Mouse (Mus musculus): Measurements from ENCODE around the gene Zdhhc22.

Gene Zdhhc22

DNA sequence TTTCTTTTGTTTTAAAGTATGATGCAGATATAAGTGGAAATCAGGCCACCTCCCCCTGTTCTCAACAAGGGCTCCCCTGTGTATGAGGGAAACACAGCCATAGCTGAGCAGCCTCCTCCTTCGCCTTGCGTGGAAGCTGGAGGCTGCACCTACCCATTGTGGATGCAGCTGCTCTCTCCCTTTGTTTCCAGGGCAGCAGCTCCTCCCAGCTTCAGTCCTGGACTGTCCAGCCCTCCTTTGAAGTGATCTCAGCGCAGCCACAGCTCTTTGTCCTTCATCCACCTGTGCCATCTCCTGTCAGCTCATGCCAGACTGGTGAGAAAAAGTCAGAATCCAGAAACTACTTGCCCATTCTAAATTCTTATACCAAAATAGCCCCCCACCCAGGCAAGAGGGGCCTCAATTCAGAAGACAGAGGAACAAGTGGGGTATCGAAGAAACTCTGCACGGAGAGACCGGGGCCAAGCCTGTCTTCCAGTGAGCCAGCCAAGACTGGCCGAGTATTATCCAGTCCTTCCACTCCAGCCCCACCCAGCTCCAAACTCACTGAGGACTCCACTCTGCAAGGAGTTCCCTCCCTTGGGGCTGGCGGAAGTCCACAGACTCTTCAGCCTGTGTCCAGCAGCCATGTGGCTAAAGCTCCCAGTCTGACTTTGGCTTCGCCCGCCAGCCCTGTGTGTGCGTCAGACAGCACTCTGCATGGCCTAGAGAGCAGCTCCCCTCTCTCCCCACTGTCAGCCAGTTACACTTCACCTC lies 28.5 kb downstream of the Zdhhc22 start:
- DNase-seq (ENCODE audit: low read depth), result no peak

GRCm38 (mm10) chr12:86960791-86961335 lies 29.4 kb downstream of the Zdhhc22 start:
- no peak for DNase-seq (ENCODE audit: low read depth)

DNA sequence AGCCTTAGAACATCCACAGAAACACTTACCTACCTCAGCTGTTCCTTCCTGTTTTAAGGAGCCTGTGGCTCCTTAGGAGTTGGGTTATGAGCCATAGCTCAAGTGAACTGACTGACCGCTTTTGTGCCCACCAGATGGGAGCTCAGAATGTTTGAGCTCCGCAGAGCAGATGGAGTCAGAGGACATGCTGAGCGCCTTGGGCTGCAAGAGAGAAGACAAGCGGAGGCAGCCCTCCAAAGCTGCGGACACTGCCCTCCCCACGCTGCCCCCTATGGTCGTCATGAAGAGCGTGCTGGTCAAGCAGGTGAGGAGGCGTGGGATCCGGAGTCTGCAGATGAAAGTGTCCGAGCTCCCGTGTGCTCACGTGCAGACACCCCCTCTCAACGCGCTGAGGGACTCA lies 30.1 kb downstream of the Zdhhc22 start:
- no peak for DNase-seq (ENCODE audit: low read depth)

DNA sequence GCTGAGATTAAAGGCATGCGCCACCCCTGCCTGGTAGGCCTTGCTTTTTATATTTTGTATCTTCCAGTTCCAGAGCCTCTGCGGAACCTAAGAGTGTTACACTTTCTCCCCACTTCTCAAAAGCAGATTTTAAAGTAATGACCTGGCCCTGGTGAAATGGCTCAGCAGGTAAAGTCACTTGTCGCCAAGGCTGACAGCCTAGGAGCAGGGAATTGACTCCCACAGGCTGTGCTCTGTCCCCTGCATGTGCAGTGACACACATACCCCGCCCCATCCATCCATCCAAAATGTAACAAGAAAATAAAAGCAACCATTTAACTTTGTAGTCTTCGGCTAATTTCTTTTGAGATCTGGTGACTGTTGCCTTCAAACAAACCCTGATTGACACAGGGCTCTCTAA lies 30.6 kb downstream of the Zdhhc22 start:
- DNase-seq (ENCODE audit: low read depth), result no peak

- DNase-seq (ENCODE audit: low read depth), result no peak
Measured at GRCm38 (mm10) chr12:86958558-86958957, 31.7 kb downstream of the Zdhhc22 start.

- DNase-seq (ENCODE audit: low read depth), result no peak
Measured at GRCm38 (mm10) chr12:86955894-86956293, 34.3 kb downstream of the Zdhhc22 start.

DNA sequence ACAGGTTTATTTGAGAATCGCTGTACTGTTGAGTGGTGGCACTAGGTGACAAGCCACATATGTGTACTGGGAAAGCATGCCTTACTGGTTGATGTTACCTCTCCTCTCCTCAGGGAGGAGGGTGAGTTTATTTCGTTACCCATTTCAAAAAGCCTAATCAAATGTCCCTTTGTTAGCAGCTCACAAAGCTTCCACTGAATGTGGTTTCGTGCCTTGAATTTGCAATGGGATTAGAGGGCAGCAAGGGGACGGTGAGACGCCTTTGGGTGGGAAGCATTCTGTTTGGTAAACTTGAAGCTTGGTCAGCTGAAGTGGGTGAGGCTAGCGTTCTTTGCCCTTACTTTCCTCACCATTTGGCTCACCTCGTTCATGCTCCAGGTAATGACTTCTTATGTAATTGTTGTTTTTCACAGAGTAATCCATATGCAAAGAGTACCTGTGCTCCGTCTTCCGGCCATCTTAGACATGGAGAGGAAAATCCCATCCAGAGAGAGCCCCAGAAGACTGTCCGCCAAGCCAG lies 37.8 kb downstream of the Zdhhc22 start:
- DNase-seq (ENCODE audit: low read depth), result no peak

DNA sequence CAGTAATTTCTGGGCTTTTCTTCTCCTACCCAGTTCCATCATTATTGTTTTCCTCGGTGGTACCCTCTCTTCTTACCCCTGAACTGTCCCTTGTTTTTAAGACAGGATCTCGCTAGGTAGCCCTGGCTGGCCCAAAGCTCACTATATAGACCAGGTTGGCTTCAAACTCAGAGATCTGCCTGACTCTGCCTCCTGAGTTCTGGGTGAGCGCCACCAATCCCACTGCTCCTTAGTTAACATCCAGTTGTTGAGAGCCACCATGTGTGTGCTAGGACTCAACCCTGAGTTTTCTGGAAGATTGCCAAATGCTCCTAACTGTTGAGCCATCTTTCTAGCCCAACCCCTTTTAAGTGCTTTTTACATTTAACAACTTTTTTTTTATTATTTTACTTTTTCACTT lies 39.3 kb downstream of the Zdhhc22 start:
- no peak for DNase-seq (ENCODE audit: low read depth)

- DNase-seq (ENCODE audit: low read depth), result peak; percentile 36
Measured at GRCm38 (mm10) chr12:86950161-86950960, 39.9 kb downstream of the Zdhhc22 start.

DNA sequence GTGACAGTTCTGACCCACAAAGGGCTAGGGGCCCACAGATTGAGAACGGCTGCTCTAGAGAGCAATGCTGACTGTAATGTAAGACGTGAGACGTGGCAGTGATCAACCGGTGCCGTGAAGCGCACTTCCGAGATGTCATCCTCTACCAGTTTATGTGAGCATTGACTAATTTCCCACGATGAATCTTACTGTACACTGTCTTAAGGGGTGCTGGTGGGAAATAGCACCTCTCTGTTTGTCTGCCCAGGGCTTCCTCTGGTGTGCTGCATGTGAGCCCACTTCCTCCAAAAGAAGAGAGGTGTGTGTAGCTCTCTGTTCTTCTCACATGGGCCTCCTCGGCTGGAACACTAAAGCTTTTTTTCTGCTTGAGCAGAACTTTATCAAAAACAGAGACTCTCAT lies 40.7 kb downstream of the Zdhhc22 start:
- DNase-seq (ENCODE audit: low read depth), result no peak

GRCm38 (mm10) chr12:86948627-86949026 lies 41.6 kb downstream of the Zdhhc22 start:
- no peak for DNase-seq (ENCODE audit: low read depth)

DNA sequence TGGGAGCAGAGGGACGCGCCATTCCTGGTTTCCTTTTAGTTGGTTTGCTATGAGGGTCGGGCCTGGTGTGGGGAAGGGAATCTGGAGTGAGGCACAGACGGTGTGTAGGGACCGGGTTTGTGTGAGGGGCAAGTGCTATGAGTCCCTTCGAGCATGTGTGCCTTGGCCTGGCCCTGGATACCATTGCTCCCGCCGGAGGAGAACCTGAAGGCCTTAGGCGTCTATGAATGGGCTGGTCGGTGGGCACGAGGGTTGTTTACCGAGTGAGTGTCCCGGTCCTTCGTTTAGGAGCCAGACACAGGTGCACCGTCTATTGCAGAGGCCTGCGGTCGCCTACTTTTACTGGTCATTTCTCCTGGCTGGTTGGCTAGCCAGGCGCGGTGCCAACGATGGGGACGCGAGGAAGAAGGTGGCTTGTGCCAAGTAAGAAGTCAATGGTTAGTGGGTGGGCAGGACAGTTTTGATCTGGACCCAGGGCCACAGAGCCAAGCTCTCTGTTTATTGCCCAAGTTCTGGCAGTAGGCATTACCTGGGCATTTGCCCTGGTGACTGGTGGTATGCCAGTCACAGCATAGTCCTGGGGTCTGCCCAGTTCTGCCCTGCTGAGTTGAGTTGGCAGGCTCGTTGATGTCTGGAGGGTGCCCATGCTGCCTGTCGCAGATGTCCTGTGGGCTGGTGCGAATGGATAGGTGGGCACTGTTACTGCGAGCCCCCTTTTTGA lies 42.4 kb downstream of the Zdhhc22 start:
- DNase-seq (ENCODE audit: low read depth), result no peak

DNA sequence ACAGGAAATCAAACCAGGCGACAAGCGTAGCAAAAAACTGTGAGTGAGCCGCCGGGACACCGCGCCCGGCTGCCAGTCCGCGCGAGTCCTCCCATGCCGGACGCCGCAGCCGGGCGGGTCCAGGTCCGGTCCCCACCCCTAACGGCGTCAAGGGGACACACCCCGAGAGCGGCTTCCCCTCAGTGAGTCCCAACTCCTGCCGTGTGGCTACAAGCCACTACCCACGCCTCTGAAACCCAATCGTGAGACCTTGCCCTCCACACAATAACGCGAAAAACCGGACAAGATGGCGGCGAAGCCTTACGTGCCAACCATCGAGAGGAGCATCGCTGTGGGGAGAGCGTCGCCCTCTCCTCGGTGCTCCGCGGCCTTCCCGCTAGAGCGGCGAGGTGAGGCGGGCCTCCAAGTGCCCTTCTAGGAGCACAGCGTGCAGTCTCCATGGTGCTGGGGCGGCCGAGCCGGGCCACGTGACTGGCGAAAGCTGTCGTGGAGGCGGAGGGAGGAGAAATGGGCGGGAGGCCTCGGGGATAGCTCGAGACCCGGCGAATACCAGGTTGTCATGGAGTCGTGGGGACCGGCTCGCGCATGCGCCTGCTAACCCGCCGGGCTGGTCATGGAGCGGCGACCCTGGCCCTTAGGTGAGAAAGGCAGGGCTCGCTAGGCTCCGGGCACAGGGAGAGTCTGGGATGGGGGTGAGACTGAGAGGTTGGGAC lies 43.2 kb downstream of the Zdhhc22 start, which contains the start of gene Cipc:
TSS of gene Cipc (plus strand) at position 182 of the 713 bp plus-strand sequence.
- peak; percentile 93 for DNase-seq (ENCODE audit: low read depth)

DNA sequence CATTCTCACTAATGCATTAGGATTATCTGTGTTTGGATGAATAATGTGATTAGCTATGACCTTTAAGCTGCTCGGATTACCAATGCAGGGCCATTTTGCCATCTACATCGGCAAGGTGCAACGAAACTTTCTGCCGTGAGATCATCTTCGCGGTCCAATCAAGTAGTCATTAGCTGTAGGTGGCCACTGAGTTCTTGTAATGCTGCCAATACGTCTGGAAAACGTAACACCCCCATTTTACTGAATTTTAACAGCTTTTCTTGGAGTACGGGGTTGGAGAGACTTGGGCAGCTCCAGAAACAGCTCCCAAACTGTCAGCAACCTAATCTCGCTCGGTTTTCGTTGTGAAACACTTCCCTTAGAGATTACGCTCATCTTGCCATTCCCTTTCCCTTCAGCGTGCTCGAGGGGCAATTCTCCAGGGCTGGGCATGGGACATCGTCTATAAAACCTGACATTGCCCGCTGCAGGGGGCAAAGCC lies 43.9 kb downstream of the Zdhhc22 start:
- DNase-seq (ENCODE audit: low read depth), result peak; percentile 40

DNA sequence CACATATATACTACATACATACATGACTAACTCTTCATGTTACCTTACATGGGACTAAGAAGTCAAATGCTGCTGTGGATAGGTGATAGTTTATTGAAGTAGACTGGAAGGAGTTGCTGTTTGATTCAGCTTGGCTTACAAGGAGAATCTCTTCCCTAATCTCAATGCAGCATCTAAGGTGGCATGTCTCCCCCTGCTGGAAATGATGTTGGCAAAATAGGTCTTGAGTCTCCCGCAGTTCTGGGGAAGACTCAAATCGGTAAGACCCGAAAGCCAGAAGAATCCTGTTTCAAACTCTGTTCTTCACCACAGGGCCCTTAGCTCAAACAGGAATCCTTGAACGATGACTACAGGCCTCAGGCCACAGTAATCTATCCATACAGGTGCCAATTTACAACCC lies 45.1 kb downstream of the Zdhhc22 start:
- DNase-seq (ENCODE audit: low read depth), result peak; percentile 68

DNA sequence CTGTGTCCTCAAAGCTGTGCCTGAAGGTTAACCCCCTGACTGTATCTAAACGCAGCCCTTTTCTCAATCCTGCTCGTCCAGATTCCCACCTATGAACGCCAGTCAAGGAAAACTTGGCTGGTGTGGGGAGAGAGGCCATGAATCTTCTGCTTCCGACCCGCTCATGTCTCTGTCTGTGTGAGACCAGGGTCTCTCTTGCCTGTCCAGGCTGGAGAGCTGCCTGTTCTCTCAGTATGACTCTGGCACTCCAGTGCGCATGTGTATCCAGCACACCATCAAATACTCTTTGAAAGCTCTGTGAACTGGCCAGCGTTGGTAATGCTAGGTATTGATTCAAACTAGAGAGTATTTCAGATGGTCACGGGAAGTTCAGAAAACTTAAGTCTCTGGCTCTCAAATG lies 46.8 kb downstream of the Zdhhc22 start:
- no peak for DNase-seq (ENCODE audit: low read depth)

- no peak for DNase-seq (ENCODE audit: low read depth)
Measured at GRCm38 (mm10) chr12:86941734-86942486, 48.3 kb downstream of the Zdhhc22 start.

GRCm38 (mm10) chr12:86941173-86941572 lies 49.1 kb downstream of the Zdhhc22 start:
- no peak for DNase-seq (ENCODE audit: low read depth)

DNA sequence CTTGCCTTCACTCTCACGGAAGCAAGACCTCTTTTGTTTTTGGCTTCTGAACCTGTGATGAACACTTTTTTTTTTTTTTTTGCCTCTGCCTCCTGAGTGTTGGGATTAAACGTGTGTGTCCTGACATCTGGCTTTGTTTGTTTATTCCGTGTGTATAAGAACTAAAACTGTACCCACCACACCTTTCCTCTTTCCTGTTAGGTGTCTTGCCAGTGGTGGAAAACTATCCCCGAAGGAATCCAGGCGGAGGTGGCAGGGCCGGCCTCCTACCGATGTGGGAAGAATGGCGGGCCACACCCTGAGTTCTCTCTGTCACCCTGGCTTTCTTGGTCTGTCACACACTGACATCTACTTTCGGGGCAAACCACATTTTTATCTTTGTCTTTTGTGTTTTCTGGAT lies 51.7 kb downstream of the Zdhhc22 start:
- no peak for DNase-seq (ENCODE audit: low read depth)

GRCm38 (mm10) chr12:86936587-86937343 lies 53.5 kb downstream of the Zdhhc22 start:
- no peak for DNase-seq (ENCODE audit: low read depth)
